ENCODE assay signal across 16 mouse cellular contexts in the genomic region with DNA sequence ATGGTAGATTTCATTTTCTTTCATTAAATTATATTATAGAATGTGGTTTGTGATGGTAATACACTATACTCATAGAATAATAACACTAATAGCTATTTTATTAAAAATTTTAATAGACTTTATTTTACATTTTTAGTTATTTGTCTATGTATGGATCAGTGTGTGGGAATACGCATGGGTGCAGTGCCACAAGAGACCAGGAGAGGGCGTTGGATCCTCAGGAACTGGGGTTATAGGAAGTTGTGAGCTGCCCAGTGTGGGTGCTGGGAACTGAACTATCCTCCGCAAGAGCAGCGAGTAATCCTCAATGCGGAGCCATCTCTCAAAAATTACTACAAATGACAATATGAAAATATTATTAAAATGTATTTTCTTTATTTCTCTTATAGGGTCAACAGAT.
DNase-seq lines count a peak whose midpoint lies in the region; ATAC-seq and TF ChIP-seq lines count a peak whose summit lies in the region.
"Had no signal": no experiment of that assay in that cellular context is flagged by ENCODE, and none has a peak within 500 bp of the region (broad histone marks: within the 10 kb centered on the region; RNA-seq: fewer than 3 reads in every experiment).

No protein-coding gene starts in this region.

- H3K9me3 ChIP-seq in kidney, postnatal 0 days (replicated peaks; ENCODE audit: low read length) = no peaks in the 10 kb centered on the region
- H3K9me3 ChIP-seq in kidney, embryonic 15.5 days (replicated peaks) = no peaks in the 10 kb centered on the region
- no peaks in the 10 kb centered on the region for H3K9me3 ChIP-seq in lung, postnatal 0 days (ENCODE audit: low read length)
- no peaks in the 10 kb centered on the region for H3K9me3 ChIP-seq in MEL (replicated peaks; ENCODE audit: insufficient read depth, low read length)
- H3K9me3 ChIP-seq: forebrain, embryonic 12.5 days; limb, embryonic 12.5 days; lung, embryonic 15.5 days; megakaryocyte, embryonic 14.5 days had no signal

- H3K36me3 ChIP-seq in kidney, postnatal 0 days (ENCODE audit: insufficient read depth, low read length) = peaks cover 8% of the 10 kb centered on the region; the same call in 1 of the 2 replicates
- peaks cover 23% of the 10 kb centered on the region for H3K36me3 ChIP-seq in kidney, embryonic 15.5 days
- peaks cover 5% of the 10 kb centered on the region; the same call in 1 of the 2 replicates for H3K36me3 ChIP-seq in lung, postnatal 0 days (ENCODE audit: insufficient read depth, low read length)
- H3K36me3 ChIP-seq in MEL (ENCODE audit: control insufficient read depth in 1 of 2, insufficient read depth in 2 of 2, low read length in 2 of 2) = peaks cover 5 to 19% of the 10 kb centered on the region in 2 experiments
- peaks cover 6% of the 10 kb centered on the region for H3K36me3 ChIP-seq in small intestine, adult 2 months (ENCODE audit: control insufficient read depth, insufficient read depth, low read length)

- no peak overlapping the region for H3K27ac ChIP-seq in kidney, postnatal 0 days
- H3K27ac ChIP-seq in kidney, embryonic 15.5 days = no peak overlapping the region
- H3K27ac ChIP-seq in lung, postnatal 0 days (ENCODE audit: low read length) = no peak overlapping the region
- H3K27ac ChIP-seq in MEL (ENCODE audit: control insufficient read depth, low read depth, low read length) = no peak overlapping the region
- H3K27ac ChIP-seq in small intestine, adult 2 months (ENCODE audit: insufficient read depth, low read depth, low read length) = no peak overlapping the region
- H3K27ac ChIP-seq: forebrain, embryonic 12.5 days; limb, embryonic 12.5 days; lung, embryonic 15.5 days had no signal

- H3K27me3 ChIP-seq in kidney, postnatal 0 days (ENCODE audit: insufficient read depth, low read length) = no peaks in the 10 kb centered on the region
- no peaks in the 10 kb centered on the region for H3K27me3 ChIP-seq in kidney, embryonic 15.5 days
- H3K27me3 ChIP-seq in lung, postnatal 0 days (replicated peaks; ENCODE audit: insufficient read depth, low read length) = no peaks in the 10 kb centered on the region
- H3K27me3 ChIP-seq in MEL (ENCODE audit: control insufficient read depth in 1 of 2, insufficient read depth in 2 of 2, low read length in 2 of 2) = no peaks in the 10 kb centered on the region
- no peaks in the 10 kb centered on the region; the same call in 1 of the 2 replicates for H3K27me3 ChIP-seq in small intestine, adult 2 months (ENCODE audit: control insufficient read depth, insufficient read depth, low read length)
- H3K27me3 ChIP-seq: forebrain, embryonic 12.5 days; limb, embryonic 12.5 days; lung, embryonic 15.5 days; megakaryocyte, embryonic 14.5 days had no signal

- H3K79me2 ChIP-seq in MEL (ENCODE audit: control insufficient read depth, insufficient read depth, low read length, poor library complexity) = no peaks in the 10 kb centered on the region

- no peaks in the 10 kb centered on the region for H3K4me1 ChIP-seq in kidney, postnatal 0 days (replicated peaks; ENCODE audit: insufficient read depth, low read length)
- H3K4me1 ChIP-seq in kidney, embryonic 15.5 days = no peaks in the 10 kb centered on the region
- H3K4me1 ChIP-seq in lung, postnatal 0 days (ENCODE audit: insufficient read depth, low read depth, low read length) = no peaks in the 10 kb centered on the region
- peaks cover 13 to 14% of the 10 kb centered on the region in 2 experiments for H3K4me1 ChIP-seq in MEL (ENCODE audit: control insufficient read depth in 1 of 2, insufficient read depth in 2 of 2, low read length in 2 of 2)
- H3K4me1 ChIP-seq in small intestine, adult 2 months (ENCODE audit: control insufficient read depth, insufficient read depth, insufficient read length, low read length) = no peaks in the 10 kb centered on the region
- H3K4me1 ChIP-seq: forebrain, embryonic 12.5 days; limb, embryonic 12.5 days; lung, embryonic 15.5 days had no signal

- peak; percentile 26; the same call in 1 of the 2 replicates for TF ChIP-seq CTCF in kidney, postnatal 0 days (IDR thresholded peaks at IDR 0.05; ENCODE audit: low read depth)
- peak; percentile 28; the same call in 1 of the 2 replicates for TF ChIP-seq CTCF in lung, postnatal 0 days (IDR thresholded peaks at IDR 0.05)
- peak; percentile 34 to 50 (median 38); a peak in 5 of 6 replicates for TF ChIP-seq CTCF in MEL (IDR thresholded peaks at IDR 0.05 in 2 of 3, conservative IDR thresholded peaks at IDR 0.05 in 1 of 3; ENCODE audit: control insufficient read depth in 1 of 3, insufficient read depth in 1 of 3, low read depth in 2 of 3, low read length in 3 of 3, poor library complexity in 1 of 3, severe bottlenecking in 1 of 3)
- TF ChIP-seq CTCF in small intestine, adult 2 months (IDR thresholded peaks at IDR 0.05; ENCODE audit: extremely low read depth, insufficient read length, insufficient replicate concordance, low read depth, low read length) = peak; percentile 26; the same call in 1 of the 2 replicates

- H3K4me2 ChIP-seq in kidney, postnatal 0 days (ENCODE audit: low read length) = no peak overlapping the region
- H3K4me2 ChIP-seq in kidney, embryonic 15.5 days = no peak overlapping the region
- H3K4me2 ChIP-seq in lung, postnatal 0 days (replicated peaks; ENCODE audit: low read depth, low read length) = no peak overlapping the region
- H3K4me2 ChIP-seq: forebrain, embryonic 12.5 days; limb, embryonic 12.5 days; lung, embryonic 15.5 days had no signal

- no peak for TF ChIP-seq POLR2A in MEL (IDR thresholded peaks at IDR 0.05; ENCODE audit: control insufficient read depth in 1 of 2, insufficient read depth in 1 of 2, low read depth in 1 of 2, low read length in 2 of 2, poor library complexity in 1 of 2)
- no peak for TF ChIP-seq POLR2A in small intestine, adult 2 months (IDR thresholded peaks at IDR 0.05; ENCODE audit: low read depth, low read length)

- H3K9ac ChIP-seq in kidney, postnatal 0 days (ENCODE audit: low read depth, low read length) = no peak overlapping the region
- no peak overlapping the region for H3K9ac ChIP-seq in kidney, embryonic 15.5 days
- no peak overlapping the region for H3K9ac ChIP-seq in lung, postnatal 0 days (replicated peaks; ENCODE audit: low read depth)
- H3K9ac ChIP-seq in MEL (ENCODE audit: control insufficient read depth, low read depth, low read length, poor library complexity, severe bottlenecking) = no peak overlapping the region
- H3K9ac ChIP-seq: forebrain, embryonic 12.5 days; limb, embryonic 12.5 days; lung, embryonic 15.5 days had no signal

- WGBS in kidney, postnatal 0 days = 89% methylated on average over 5 of the region's 5 CpGs
- 86% methylated on average over 5 of the region's 5 CpGs for WGBS in kidney, embryonic 15.5 days
- 89% methylated on average over 5 of the region's 5 CpGs for WGBS in lung, postnatal 0 days
- 87% methylated on average over 5 of the region's 5 CpGs for WGBS in small intestine, adult 2 months

- H3K4me3 ChIP-seq in kidney, postnatal 0 days (replicated peaks; ENCODE audit: low read depth, low read length) = no peak overlapping the region
- H3K4me3 ChIP-seq in kidney, embryonic 15.5 days (replicated peaks) = no peak overlapping the region
- H3K4me3 ChIP-seq in lung, postnatal 0 days (ENCODE audit: low read depth, low read length) = no peak overlapping the region
- no peak overlapping the region for H3K4me3 ChIP-seq in MEL (ENCODE audit: control insufficient read depth in 1 of 2, insufficient read depth in 1 of 2, low read depth in 2 of 2, low read length in 2 of 2)
- no peak overlapping the region for H3K4me3 ChIP-seq in small intestine, adult 2 months (ENCODE audit: low read depth, low read length)
- H3K4me3 ChIP-seq: forebrain, embryonic 12.5 days; limb, embryonic 12.5 days; lung, embryonic 15.5 days; megakaryocyte, embryonic 14.5 days had no signal

- no peak for DNase-seq in kidney, postnatal 0 days (ENCODE audit: low spot score)
- DNase-seq in lung, postnatal 0 days (ENCODE audit: low spot score) = no peak
- DNase-seq in lung, postnatal 14 days = no peak
- no peak for DNase-seq in MEL (ENCODE audit: low read depth, low spot score)
- DNase-seq in layer of hippocampus, adult 18-20 months (ENCODE audit: low spot score in 2 of 2) = no peak
- DNase-seq: cerebellum, postnatal 25 days; heart, postnatal 4 days; right cerebral cortex, postnatal 14 days; thymus, postnatal 25 days had no signal

- no peak for ATAC-seq in kidney, postnatal 0 days (replicated peaks; ENCODE audit: low FRiP score, low read depth)
- no peak for ATAC-seq in kidney, embryonic 15.5 days (replicated peaks; ENCODE audit: low FRiP score)
- ATAC-seq in lung, postnatal 0 days = no peak
- ATAC-seq: midbrain, embryonic 16.5 days had no signal

- no peak for TF ChIP-seq EP300 in lung, postnatal 0 days (IDR thresholded peaks at IDR 0.05)
- no peak for TF ChIP-seq EP300 in MEL (IDR thresholded peaks at IDR 0.05; ENCODE audit: low read depth in 1 of 2, low read length in 2 of 2)

- peak; percentile 4 for TF ChIP-seq RAD21 in MEL (IDR thresholded peaks at IDR 0.05; ENCODE audit: low read depth, low read length)

TF ChIP-seq in MEL, 35 proteins besides CTCF, POLR2A, EP300 and RAD21:
- no peak for TF ChIP-seq MAX (IDR thresholded peaks at IDR 0.05; ENCODE audit: low read length)
- TF ChIP-seq NRF1 (IDR thresholded peaks at IDR 0.05; ENCODE audit: insufficient read depth, low read depth, low read length, poor library complexity, severe bottlenecking) = no peak
- TF ChIP-seq MYB (IDR thresholded peaks at IDR 0.05; ENCODE audit: low read depth, low read length) = no peak
- no peak for TF ChIP-seq BHLHE40 (IDR thresholded peaks at IDR 0.05; ENCODE audit: borderline replicate concordance, low read depth, low read length)
- TF ChIP-seq MYC (IDR thresholded peaks at IDR 0.05; ENCODE audit: low read depth, low read length) = no peak
- no peak for TF ChIP-seq TAL1 (IDR thresholded peaks at IDR 0.05; ENCODE audit: low read length)
TF ChIP-seq in MEL: peak in this region for 0.
